Mouse (Mus musculus): ENCODE data around the gene Stox1.

GRCm38 (mm10) chr10:62687032-62687674 is 38.8 kb downstream of the Stox1 start:
- TF ChIP-seq EP300 (IDR thresholded peaks at IDR 0.05; ENCODE audit: low read depth) (no peak), CTCF (IDR thresholded peaks at IDR 0.05; ENCODE audit: low read depth) (no peak)
